Mouse (Mus musculus) midbrain, postnatal 0 days (tissue): ENCODE data around the gene Lgals3bp. TPM values are rescaled to one million over a fixed set of nuclear protein-coding genes. Genes with fewer than 3 reads are reported as not detected.

Source experiments
- ATAC-seq: fragments of 200-750 bp; cut with Nextera tagmentation; 2 replicates; pipeline ENCODE4 v1.8.0; 2017; ENCODE audit warnings: moderate number of reproducible peaks, mild to moderate bottlenecking, moderate TSS enrichment, moderate library complexity; ENCODE audit not compliant: low FRiP score
- DNase-seq: peaks from one replicate; pipeline ENCODE4 v3.0.0-alpha.2; 2015; ENCODE audit warnings: low spot score
- H3K27ac ChIP-seq: fragments of 300-500 bp; sonication (generic); 2 replicates; pipeline ENCODE4 v1.5.1; 2014; ENCODE audit warnings: low read depth, mild to moderate bottlenecking, low read length, mixed read lengths
- H3K27me3 ChIP-seq: fragments of 300-500 bp; sonication (generic); 2 replicates; pipeline ENCODE4 v1.6.1; 2014; ENCODE audit warnings: low read length, control low read depth, mixed read lengths; ENCODE audit not compliant: insufficient read depth
- H3K36me3 ChIP-seq: fragments of 300-500 bp; sonication (generic); 2 replicates; pipeline ENCODE4 v1.6.1; 2014; ENCODE audit warnings: low read length, control low read depth, mixed read lengths; ENCODE audit not compliant: insufficient read depth
- H3K4me1 ChIP-seq: fragments of 300-500 bp; sonication (generic); 2 replicates; pipeline ENCODE4 v1.6.1; 2014; ENCODE audit warnings: mild to moderate bottlenecking, control low read depth, antibody characterized with exemption, low read length, mixed read lengths; ENCODE audit not compliant: insufficient read depth
- H3K4me2 ChIP-seq: fragments of 300-500 bp; sonication (generic); 2 replicates; pipeline ENCODE4 v1.6.1; 2014; ENCODE audit warnings: low read depth, mild to moderate bottlenecking, low read length, mixed read lengths; ENCODE audit not compliant: poor library complexity, severe bottlenecking
- H3K4me3 ChIP-seq: fragments of 300-500 bp; sonication (generic); 2 replicates; pipeline ENCODE4 v1.5.1; 2014; ENCODE audit warnings: low read depth, mild to moderate bottlenecking, low read length, moderate library complexity
- H3K9ac ChIP-seq: fragments of 300-500 bp; sonication (generic); replicated peaks from 2 replicates; pipeline ENCODE4 v1.6.1; 2014; ENCODE audit warnings: mild to moderate bottlenecking, low read length, moderate library complexity, mixed read lengths; ENCODE audit not compliant: poor library complexity, severe bottlenecking
- H3K9me3 ChIP-seq: fragments of 300-500 bp; sonication (generic); 2 replicates; pipeline ENCODE4 v1.6.1; 2016; ENCODE audit warnings: low read length, control low read depth
- CTCF ChIP-seq: IDR thresholded peaks from 2 replicates; pipeline ENCODE4 v1.5.1; 2016; ENCODE audit warnings: antibody characterized with exemption, mild to moderate bottlenecking
- WGBS: fragments of 180-500 bp; shearing (Covaris S2); extraction: QIAGEN DNeasy Blood & Tissue Kit; methylation state at CpG from one replicate; pipeline ENCODE4 v1.1.7; 2014; 5-methylcytosine and 5-hydroxymethylcytosine counted together
- polyA plus RNA-seq: library from polyadenylated mRNA; unstranded; fragments of >200 nt; fragmentation: Nextera tagmentation; extraction: Ambion mirVana; gene quantifications from 2 replicates; pipeline ENCODE4 v1.2.1, GENCODE M21; 2015
- total RNA-seq: library from RNA; depleted of rRNA; stranded (reverse); fragments of >200 nt; gene quantifications from 2 replicates; pipeline ENCODE4 v1.2.3, GENCODE M21; 2014

Gene Lgals3bp
- total and polyA plus RNA-seq, 2 experiments from 2014 or later, result 14.2 to 17.4 TPM

DNA sequence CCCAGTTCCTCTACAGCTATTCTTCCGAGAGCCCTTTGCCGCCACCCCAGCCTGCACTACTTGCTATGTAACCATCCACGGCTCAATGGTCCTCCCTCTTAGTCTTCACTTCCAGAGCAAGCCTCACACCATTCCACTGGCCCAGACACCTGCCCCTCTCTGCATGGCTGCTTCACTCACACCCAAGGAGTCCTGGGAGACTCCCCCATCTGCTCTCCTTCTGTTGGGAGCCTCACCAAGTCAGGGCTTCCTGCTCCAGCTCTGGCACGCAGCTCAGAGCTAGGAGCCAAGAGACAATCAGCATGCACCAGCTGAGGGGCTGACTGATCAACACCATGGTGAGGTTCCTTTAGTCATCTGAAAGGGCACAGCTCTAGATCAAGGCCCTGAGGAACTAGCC is 11.2 kb upstream of the Lgals3bp start:
- H3K27ac ChIP-seq, result no peak overlapping the region
- DNase-seq (peak; percentile 47), ATAC-seq (no peak)
- peaks cover 41% of the 10 kb centered on the region for H3K36me3 ChIP-seq
- TF ChIP-seq CTCF, result no peak
- no peak overlapping the region for H3K4me3 ChIP-seq
- H3K27me3 ChIP-seq, result no peaks in the 10 kb centered on the region
- H3K4me2 ChIP-seq, result no peak overlapping the region
- H3K9me3 ChIP-seq, result no peaks in the 10 kb centered on the region
- WGBS, result 84% methylated on average over 4 of the region's 4 CpGs
- no peak overlapping the region for H3K9ac ChIP-seq
- peaks cover 11% of the 10 kb centered on the region; the same call in 1 of the 2 replicates for H3K4me1 ChIP-seq

DNA sequence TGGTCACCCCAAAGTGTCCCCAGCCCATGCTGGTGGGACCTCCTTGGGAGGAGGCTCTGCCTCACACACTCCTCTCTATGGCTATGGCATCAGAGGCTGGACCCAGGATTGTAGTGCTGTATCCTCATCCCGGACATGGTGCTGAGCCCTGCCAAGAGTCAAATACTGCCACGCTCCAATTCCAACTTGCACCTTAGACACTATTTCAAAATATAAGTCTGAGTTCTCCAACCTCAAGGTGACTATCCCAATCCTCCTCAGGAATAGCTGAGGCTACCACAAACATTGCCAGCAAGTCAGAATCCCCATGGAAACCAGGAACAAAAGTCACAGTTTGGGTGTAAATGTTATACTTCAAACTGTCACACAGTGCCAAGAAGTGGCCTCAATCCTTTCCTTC is 10.7 kb upstream of the Lgals3bp start:
- no peaks in the 10 kb centered on the region for H3K9me3 ChIP-seq
- no peak overlapping the region for H3K4me2 ChIP-seq
- peaks cover 8% of the 10 kb centered on the region; the same call in 1 of the 2 replicates for H3K4me1 ChIP-seq
- no peak overlapping the region for H3K4me3 ChIP-seq
- no peak overlapping the region for H3K27ac ChIP-seq
- no peak for TF ChIP-seq CTCF
- H3K9ac ChIP-seq, result no peak overlapping the region
- H3K36me3 ChIP-seq, result peaks cover 42% of the 10 kb centered on the region
- WGBS, result 94% methylated on average over 2 of the region's 2 CpGs
- H3K27me3 ChIP-seq, result no peaks in the 10 kb centered on the region
- DNase-seq, result no peak
- ATAC-seq, result no peak

DNA sequence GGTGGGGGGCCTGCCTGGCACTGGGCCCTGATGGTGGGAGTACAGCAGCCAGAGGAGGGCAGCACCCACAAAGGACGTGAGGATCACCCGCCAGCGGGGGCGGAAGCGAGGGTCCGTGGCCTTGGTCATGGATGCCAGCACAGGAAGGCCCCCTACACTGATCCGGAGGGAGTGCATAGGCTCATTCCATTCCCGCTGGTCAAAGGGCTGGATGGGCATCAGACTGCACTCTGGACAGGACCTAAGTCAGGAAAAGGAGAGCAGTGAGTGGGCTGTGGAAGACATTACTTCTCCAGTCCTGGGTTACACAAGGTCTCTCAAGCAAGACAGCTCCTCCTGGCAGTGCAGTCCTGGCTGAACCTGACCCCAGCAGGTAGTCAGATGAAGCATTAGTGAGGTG is 9.4 kb upstream of the Lgals3bp start:
- H3K4me2 ChIP-seq, result no peak overlapping the region
- no peaks in the 10 kb centered on the region for H3K27me3 ChIP-seq
- WGBS, result 88% methylated on average over 8 of the region's 8 CpGs
- no peaks in the 10 kb centered on the region for H3K9me3 ChIP-seq
- peaks cover 52% of the 10 kb centered on the region for H3K36me3 ChIP-seq
- DNase-seq, result no peak
- TF ChIP-seq CTCF, result 0 out of 2 replicates have a peak, but pooled peaks have one; percentile 8
- H3K9ac ChIP-seq, result no peak overlapping the region
- no peak for ATAC-seq
- no peaks in the 10 kb centered on the region for H3K4me1 ChIP-seq
- no peak overlapping the region for H3K27ac ChIP-seq
- H3K4me3 ChIP-seq, result no peak overlapping the region

DNA sequence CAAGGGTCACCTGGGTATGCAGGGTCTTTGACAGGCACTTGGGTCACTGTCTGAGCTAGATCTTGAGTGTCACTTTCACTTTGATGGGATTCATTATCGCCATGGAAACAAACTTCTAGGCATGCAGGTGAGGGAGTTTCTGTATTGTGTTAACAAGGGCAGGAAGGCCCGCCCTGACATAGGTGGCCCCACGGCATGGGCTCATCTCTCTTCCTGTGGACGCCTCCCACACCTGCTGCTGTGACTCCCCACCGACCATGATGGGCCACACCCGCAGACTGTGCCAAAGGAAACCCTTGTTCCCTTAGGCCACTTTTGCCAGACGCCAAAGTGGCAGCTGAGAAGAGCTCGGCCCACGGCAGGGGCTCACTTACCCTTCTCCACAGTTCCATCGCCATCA is 8.6 kb upstream of the Lgals3bp start:
- no peak overlapping the region for H3K4me3 ChIP-seq
- DNase-seq (no peak), ATAC-seq (no peak)
- H3K9ac ChIP-seq, result no peak overlapping the region
- no peak overlapping the region for H3K4me2 ChIP-seq
- no peaks in the 10 kb centered on the region for H3K9me3 ChIP-seq
- H3K36me3 ChIP-seq, result peaks cover 60% of the 10 kb centered on the region
- H3K27me3 ChIP-seq, result no peaks in the 10 kb centered on the region
- 94% methylated on average over 10 of the region's 10 CpGs for WGBS
- H3K4me1 ChIP-seq, result no peaks in the 10 kb centered on the region
- no peak overlapping the region for H3K27ac ChIP-seq
- no peak for TF ChIP-seq CTCF

DNA sequence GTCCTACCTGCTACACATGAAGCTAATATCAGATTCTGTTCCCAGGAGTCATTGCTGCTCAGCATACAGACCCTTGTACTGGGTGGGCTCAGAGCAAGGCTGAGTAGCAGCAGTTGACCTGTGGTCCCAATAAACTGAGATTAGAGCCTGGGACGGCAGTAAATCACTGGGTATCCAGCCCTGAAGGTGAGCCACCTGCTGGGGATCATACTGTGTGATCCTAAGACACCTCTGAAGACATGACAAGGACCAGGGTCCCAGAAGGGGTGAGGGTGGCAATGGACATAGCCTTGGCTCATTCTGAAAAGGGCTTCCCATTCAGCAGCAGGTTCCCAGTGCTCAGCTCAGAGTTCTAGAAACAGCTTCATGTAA is 8.2 kb upstream of the Lgals3bp start:
- Histone ChIP-seq H3K4me1 (no peaks in the 10 kb centered on the region), H3K9ac (no peak overlapping the region), H3K4me2 (no peak overlapping the region), H3K4me3 (no peak overlapping the region), H3K27me3 (no peaks in the 10 kb centered on the region), H3K9me3 (no peaks in the 10 kb centered on the region), H3K36me3 (peaks cover 63% of the 10 kb centered on the region), H3K27ac (no peak overlapping the region)
- TF ChIP-seq CTCF, result no peak
- no peak for ATAC-seq
- no peak for DNase-seq
- WGBS, result 76% methylated on average over 1 of the region's 1 CpGs

DNA sequence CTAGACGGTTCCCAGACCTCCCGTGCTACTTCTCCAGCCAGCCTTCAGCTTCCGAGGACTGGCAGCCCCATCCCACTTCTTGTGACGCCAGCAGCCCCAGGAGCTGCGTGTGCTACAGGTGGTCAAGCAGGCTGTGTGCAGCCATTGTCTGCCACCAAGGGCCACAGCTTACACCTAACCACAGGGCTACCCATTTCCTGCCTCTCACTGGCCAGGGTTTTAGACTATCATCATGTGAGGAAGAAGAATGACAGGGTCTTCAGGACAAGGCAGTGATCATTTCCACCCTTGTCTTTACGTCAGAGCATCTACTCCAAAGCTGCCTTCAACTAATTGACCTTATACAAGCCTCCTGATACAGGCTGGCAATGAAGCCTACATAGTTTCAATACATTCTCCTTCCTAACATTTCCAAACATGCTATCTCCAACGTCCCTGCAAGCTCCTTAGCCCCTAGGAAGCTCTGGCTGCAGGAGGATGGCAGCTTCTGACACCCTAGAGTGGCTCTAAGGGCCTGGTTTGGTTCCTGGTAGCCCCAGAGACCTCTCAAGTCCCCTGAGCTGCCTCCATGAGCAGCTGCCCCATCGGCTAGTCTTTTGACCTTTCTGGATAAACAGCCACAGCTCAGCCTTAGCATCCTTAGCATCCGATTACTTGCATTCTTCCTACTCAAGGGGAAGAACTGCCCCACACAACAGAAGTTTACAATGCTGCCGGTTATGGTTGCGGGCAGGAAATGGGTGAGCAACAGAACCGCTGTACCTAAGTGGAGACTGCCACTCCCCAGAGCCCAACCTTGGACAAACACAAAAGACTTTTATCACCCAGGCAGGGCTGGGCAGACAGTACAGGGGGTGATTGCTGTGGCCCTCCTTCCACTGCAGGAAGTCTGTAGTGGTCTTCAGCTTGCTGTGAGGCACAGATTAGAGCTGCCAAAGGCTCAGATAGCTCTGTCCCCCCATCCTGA is 7.5 kb upstream of the Lgals3bp start:
- Histone ChIP-seq H3K27me3 (no peaks in the 10 kb centered on the region), H3K4me3 (no peak overlapping the region), H3K9me3 (no peaks in the 10 kb centered on the region), H3K27ac (no peak overlapping the region), H3K9ac (no peak overlapping the region), H3K36me3 (peaks cover 59% of the 10 kb centered on the region), H3K4me2 (no peak overlapping the region), H3K4me1 (no peaks in the 10 kb centered on the region)
- WGBS, result 93% methylated on average over 12 of the region's 12 CpGs
- no peak for TF ChIP-seq CTCF
- DNase-seq, result no peak
- no peak for ATAC-seq
